In the genomic region with DNA sequence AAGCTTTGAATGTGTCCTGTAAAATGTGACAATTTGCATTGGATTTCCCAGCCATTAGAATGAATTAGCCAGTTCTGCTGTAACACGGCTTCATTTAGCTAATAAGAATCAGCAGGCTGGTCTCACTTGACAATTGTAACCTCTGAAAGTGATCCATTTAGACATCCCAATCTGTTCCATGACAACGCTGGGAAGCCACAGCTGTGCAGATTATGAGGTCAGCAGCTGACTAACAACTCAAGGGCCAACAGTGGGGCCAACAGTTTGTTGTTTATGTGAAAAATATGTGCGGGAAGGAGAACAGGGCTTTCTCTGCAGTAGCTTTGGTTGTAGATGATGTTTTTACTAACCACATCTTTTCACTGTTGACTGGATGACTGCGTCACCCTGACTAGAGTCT, we compare ENCODE assay signal across 32 mouse cellular contexts.
A peak's percentile ranks its signal among the peaks of the same experiment; 100 is the strongest.
DNase-seq lines count a peak whose midpoint lies in the region; ATAC-seq and TF ChIP-seq lines count a peak whose summit lies in the region.
"Had no signal": no experiment of that assay in that cellular context is flagged by ENCODE, and none has a peak within 500 bp of the region (broad histone marks: within the 10 kb centered on the region; RNA-seq: fewer than 3 reads in every experiment).

No protein-coding gene starts in this region.

- H3K4me2 ChIP-seq in midbrain, postnatal 0 days (ENCODE audit: low read depth, low read length, poor library complexity, severe bottlenecking): no peak overlapping the region
- no peak overlapping the region for H3K4me2 ChIP-seq in midbrain, embryonic 15.5 days
- H3K4me2 ChIP-seq: forebrain, embryonic 12.5 days; heart, embryonic 11.5 days; hindbrain, embryonic 13.5 days; limb, embryonic 13.5 days; liver, embryonic 11.5 days; lung, embryonic 15.5 days; midbrain, embryonic 11.5 days; neural tube, embryonic 15.5 days had no signal

- peak; percentile 35 to 44 for DNase-seq in cerebellum, postnatal 10 days
- DNase-seq in cerebellum, postnatal 25 days: no peak
- peak; percentile 53 for DNase-seq in kidney, postnatal 10 days
- no peak for DNase-seq in kidney, adult 9 months
- DNase-seq in midbrain, postnatal 0 days (ENCODE audit: low spot score): peak; percentile 46
- DNase-seq in retina, postnatal 1 day: peak; percentile 67
- no peak for DNase-seq in spleen, postnatal 10 days (ENCODE audit: low spot score in 2 of 2)
- DNase-seq: adrenal gland, postnatal 10 days; cerebellum, adult 11-12 months; cerebellum, adult 9-11 months; gastrocnemius, postnatal 25 days; heart, adult 11 months; heart, postnatal 4 days; kidney, adult 11 months; kidney, postnatal 36 days; right cerebral cortex, adult 18-20 months; spleen, adult 18-20 months; thymus, postnatal 4 days had no signal

- H3K9ac ChIP-seq in midbrain, postnatal 0 days (replicated peaks; ENCODE audit: low read length, poor library complexity, severe bottlenecking): no peak overlapping the region
- no peak overlapping the region for H3K9ac ChIP-seq in midbrain, embryonic 15.5 days
- H3K9ac ChIP-seq: forebrain, embryonic 12.5 days; hindbrain, embryonic 13.5 days; limb, embryonic 13.5 days; lung, embryonic 15.5 days; neural tube, embryonic 15.5 days had no signal

- WGBS in midbrain, postnatal 0 days: 81% methylated on average over 4 of the region's 4 CpGs
- 71% methylated on average over 4 of the region's 4 CpGs for WGBS in midbrain, embryonic 15.5 days

- no peaks in the 10 kb centered on the region for H3K36me3 ChIP-seq in midbrain, postnatal 0 days (ENCODE audit: insufficient read depth, low read length)
- H3K36me3 ChIP-seq in midbrain, embryonic 15.5 days (replicated peaks): no peaks in the 10 kb centered on the region
- H3K36me3 ChIP-seq: forebrain, embryonic 12.5 days; hindbrain, embryonic 13.5 days; limb, embryonic 13.5 days; lung, embryonic 15.5 days; neural tube, embryonic 15.5 days had no signal

- no peak overlapping the region for H3K27ac ChIP-seq in midbrain, postnatal 0 days (ENCODE audit: low read depth, low read length)
- H3K27ac ChIP-seq in midbrain, embryonic 15.5 days: no peak overlapping the region; the same call in 1 of the 2 replicates
- H3K27ac ChIP-seq: forebrain, embryonic 12.5 days; hindbrain, embryonic 13.5 days; limb, embryonic 13.5 days; lung, embryonic 15.5 days; neural tube, embryonic 15.5 days; stomach, postnatal 0 days had no signal

- no peaks in the 10 kb centered on the region for H3K9me3 ChIP-seq in midbrain, postnatal 0 days (ENCODE audit: low read length)
- no peaks in the 10 kb centered on the region for H3K9me3 ChIP-seq in midbrain, embryonic 15.5 days
- H3K9me3 ChIP-seq: forebrain, embryonic 12.5 days; G1E; hindbrain, embryonic 13.5 days; limb, embryonic 13.5 days; lung, embryonic 15.5 days; neural tube, embryonic 15.5 days had no signal

- no peaks in the 10 kb centered on the region for H3K4me1 ChIP-seq in midbrain, postnatal 0 days (ENCODE audit: insufficient read depth, low read length)
- H3K4me1 ChIP-seq in midbrain, embryonic 15.5 days: peaks cover 11% of the 10 kb centered on the region
- H3K4me1 ChIP-seq: limb, embryonic 13.5 days; lung, embryonic 15.5 days had no signal

- no peak for TF ChIP-seq CTCF in midbrain, postnatal 0 days (IDR thresholded peaks at IDR 0.05)

- no peaks in the 10 kb centered on the region for H3K27me3 ChIP-seq in midbrain, postnatal 0 days (ENCODE audit: insufficient read depth, low read length)
- no peaks in the 10 kb centered on the region for H3K27me3 ChIP-seq in midbrain, embryonic 15.5 days (replicated peaks)
- H3K27me3 ChIP-seq: hindbrain, embryonic 13.5 days; limb, embryonic 13.5 days; lung, embryonic 15.5 days; neural tube, embryonic 15.5 days; Patski had no signal

- no peak overlapping the region for H3K4me3 ChIP-seq in midbrain, postnatal 0 days (ENCODE audit: low read depth, low read length)
- no peak overlapping the region for H3K4me3 ChIP-seq in midbrain, embryonic 15.5 days
- H3K4me3 ChIP-seq: erythroblast, embryonic 14.5 days; forebrain, embryonic 12.5 days; hindbrain, embryonic 13.5 days; limb, embryonic 13.5 days; lung, embryonic 15.5 days; neural tube, embryonic 15.5 days had no signal

- ATAC-seq in midbrain, postnatal 0 days (ENCODE audit: low FRiP score): no peak
- ATAC-seq in midbrain, embryonic 15.5 days (replicated peaks): no peak
- ATAC-seq: inflammation-experienced regulatory T-cells, adult 6 months; Patski had no signal

Comparison
In these comparisons a context has a peak if more than half of its experiments do, and no peak if none do; other contexts are left out.
1. DNase-seq: peak in cerebellum, postnatal 10 days (2 of 2), kidney, postnatal 10 days (single experiment), midbrain, postnatal 0 days (single experiment) and retina, postnatal 1 day (single experiment); none in cerebellum, postnatal 25 days (0 of 2), kidney, adult 9 months (single experiment) and spleen, postnatal 10 days (0 of 2).